Mouse (Mus musculus) erythroblast, embryonic 14.5 days (primary cell): ENCODE results near the gene Klf5.

Experiments used
- GATA1 ChIP-seq: IDR thresholded peaks from 2 replicates; pipeline ENCODE4 v1.6.1; 2012; ENCODE audit warnings: low read length, inconsistent platforms, mixed read lengths
- TAL1 ChIP-seq: IDR thresholded peaks from 3 replicates; pipeline ENCODE4 v1.6.1; 2012; ENCODE audit warnings: low read length, inconsistent platforms, mixed read lengths

GRCm38 (mm10) chr14:99278312-99278711 lies 20.2 kb upstream of the Klf5 start:
- TF ChIP-seq TAL1 (no peak), GATA1 (no peak)
